Mouse (Mus musculus): ENCODE data around the gene Psme2.
A peak's percentile ranks its signal among the peaks of the same experiment; 100 is the strongest.

Gene Psme2

GRCm38 (mm10) chr14:55567496-55567895, 23.4 kb downstream of the Psme2 start:
- no peak for DNase-seq (ENCODE audit: low spot score in 2 of 2)

DNA sequence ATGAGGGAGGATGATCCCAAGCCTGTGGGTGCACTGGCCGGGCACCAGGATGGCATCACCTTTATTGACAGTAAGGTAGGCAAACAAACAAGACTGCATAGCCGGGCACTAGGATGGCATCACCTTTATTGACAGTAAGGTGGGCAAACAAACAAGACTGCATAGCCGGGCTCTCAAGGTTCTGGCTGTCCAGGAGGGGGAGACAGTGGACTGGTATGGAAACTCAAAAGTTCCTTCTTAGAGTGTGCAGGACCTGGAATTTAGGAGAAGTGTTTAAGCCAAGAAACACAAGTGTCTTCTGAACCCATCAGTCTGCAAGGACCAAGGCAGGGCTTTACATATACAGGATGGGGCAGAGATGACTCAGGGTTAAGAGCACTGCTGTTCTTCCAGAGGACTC, 25.2 kb downstream of the Psme2 start:
- no peak for DNase-seq (ENCODE audit: low spot score in 2 of 2)

- no peak for DNase-seq (ENCODE audit: low spot score in 2 of 2)
Measured at GRCm38 (mm10) chr14:55563249-55563648, 27.7 kb downstream of the Psme2 start.

GRCm38 (mm10) chr14:55561860-55562259, 29.1 kb downstream of the Psme2 start:
- DNase-seq (ENCODE audit: low spot score in 2 of 2): no peak

- DNase-seq (ENCODE audit: low spot score in 2 of 2): peak; percentile 95 to 97
Measured at GRCm38 (mm10) chr14:55560202-55561073, 30.5 kb downstream of the Psme2 start, which contains the start of gene A730061H03Rik. Gene A730061H03Rik (minus strand): TSS chr14:55560406.

- DNase-seq (ENCODE audit: low spot score in 2 of 2): peak; percentile 82 to 83
Measured at GRCm38 (mm10) chr14:55559799-55560201, 31.1 kb downstream of the Psme2 start, which contains the start of gene Dcaf11. Gene Dcaf11 (plus strand): TSS chr14:55560006.

GRCm38 (mm10) chr14:55558740-55559448, 32.0 kb downstream of the Psme2 start:
- DNase-seq (ENCODE audit: low spot score in 2 of 2): no peak

DNA sequence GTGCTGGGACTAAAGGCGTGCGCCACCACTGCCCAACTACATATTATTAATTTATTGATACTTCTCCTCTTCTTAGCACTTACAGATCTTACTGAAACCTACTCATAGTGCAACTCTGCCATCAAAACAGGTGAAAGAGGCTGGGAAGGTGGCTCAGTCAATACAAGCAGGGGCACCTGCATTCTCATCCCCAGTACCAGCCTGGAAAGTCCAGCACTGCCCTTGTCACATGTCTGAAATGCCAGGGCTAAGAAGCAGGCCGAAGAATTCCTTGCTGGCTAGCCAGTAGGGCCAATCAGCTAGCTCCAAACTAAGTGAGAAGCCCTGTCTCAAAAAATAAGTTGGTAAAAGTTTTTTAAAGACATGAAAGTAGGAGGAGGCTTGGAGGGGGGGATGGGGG, 33.3 kb downstream of the Psme2 start:
- no peak for DNase-seq (ENCODE audit: low spot score in 2 of 2)

DNA sequence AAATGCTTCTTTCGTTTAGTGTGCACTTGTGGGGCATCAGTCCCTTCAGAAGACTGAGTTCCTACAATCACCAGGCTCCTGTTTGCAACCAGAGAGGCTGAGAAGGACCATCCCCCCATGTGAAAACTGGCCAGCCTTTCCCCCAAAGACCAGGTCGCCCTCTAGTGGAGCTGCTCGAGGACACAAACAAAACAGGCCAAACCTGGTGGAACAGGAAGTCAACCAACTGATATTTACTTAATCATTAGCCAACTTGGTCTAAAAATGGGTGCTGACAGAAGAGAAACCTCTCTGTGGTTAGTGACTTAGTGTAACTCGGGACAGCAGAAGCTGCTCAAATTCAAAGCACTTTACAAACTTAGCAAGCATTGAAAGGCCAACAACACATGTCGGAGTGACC, 33.9 kb downstream of the Psme2 start:
- peak; percentile 76 to 81 for DNase-seq (ENCODE audit: low spot score in 2 of 2)

DNA sequence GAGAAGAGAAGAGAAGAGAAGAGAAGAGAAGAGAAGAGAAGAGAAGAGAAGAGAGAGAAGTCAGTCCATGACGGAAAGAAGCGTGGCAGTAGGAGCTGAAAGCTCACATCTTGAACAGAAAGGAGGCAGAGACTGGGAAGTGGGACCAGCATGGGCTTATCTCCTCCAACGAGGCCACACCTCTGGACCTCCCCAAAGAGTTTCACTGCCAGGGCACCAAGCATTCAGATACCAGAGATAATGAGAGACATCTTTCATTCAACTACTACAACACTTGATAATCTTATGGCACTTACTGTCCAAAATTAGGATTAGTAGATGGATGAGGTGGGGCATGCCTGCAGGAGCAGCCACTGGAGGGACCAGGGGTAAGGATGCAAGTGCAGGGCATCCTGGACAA, 35.1 kb downstream of the Psme2 start:
- no peak for DNase-seq (ENCODE audit: low spot score in 2 of 2)

- DNase-seq (ENCODE audit: low spot score in 2 of 2): peak in 1 of 2 experiments; percentile 37
Measured at GRCm38 (mm10) chr14:55554635-55555034, 36.3 kb downstream of the Psme2 start.

GRCm38 (mm10) chr14:55551794-55552193, 39.1 kb downstream of the Psme2 start:
- DNase-seq (ENCODE audit: low spot score in 2 of 2): no peak

DNA sequence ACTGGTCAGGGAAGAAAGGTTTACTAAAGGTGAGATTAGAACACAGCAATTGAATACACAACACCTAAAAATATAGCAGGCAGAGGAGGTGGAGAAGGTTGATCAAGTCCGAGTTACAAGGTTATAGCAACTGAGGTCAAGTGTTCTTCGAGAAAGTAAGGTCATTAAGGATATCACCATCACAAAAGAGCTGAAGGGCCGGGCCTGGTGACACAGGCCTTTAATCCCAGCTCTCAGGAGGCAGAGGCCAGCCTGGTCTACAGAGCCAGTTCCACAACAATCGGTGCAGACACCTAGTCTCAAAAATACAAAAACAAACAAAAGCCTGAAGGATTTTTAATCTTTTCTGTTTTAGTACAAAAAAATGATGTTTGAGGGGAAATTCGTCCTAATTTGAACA, 39.6 kb downstream of the Psme2 start:
- DNase-seq (ENCODE audit: low spot score in 2 of 2): no peak

- DNase-seq (ENCODE audit: low spot score in 2 of 2): no peak
Measured at GRCm38 (mm10) chr14:55550191-55550590, 40.7 kb downstream of the Psme2 start.

GRCm38 (mm10) chr14:55544334-55544733, 46.6 kb downstream of the Psme2 start:
- no peak for DNase-seq (ENCODE audit: low spot score in 2 of 2)

- no peak for DNase-seq (ENCODE audit: low spot score in 2 of 2)
Measured at GRCm38 (mm10) chr14:55542268-55542667, 48.6 kb downstream of the Psme2 start.

DNA sequence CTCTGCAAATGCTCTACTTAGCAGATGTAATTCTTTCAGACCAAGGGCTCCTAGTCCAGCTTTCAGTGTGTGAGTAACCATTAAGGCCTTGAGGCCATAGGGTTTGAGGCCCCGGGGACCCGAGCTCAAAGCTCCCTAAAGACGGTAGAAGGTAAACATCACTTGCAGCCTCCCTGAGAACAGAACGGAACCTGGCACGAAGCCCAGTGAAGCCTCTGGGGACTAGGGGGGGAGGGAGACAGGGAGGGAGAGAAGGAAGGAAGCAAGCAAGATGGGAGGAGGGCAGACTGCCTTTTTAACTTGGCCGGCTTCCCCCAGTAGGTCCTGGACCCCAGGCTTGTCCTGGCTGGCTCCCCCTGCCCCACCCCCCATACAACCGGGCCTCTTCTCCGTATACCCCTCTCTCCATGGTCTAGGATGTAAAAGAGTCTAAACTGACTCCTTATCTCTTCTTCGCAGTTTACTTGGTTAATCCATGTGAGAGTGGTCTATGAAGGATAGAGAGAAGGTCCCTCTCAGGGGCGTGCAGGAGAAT, 50.1 kb downstream of the Psme2 start:
- DNase-seq (ENCODE audit: low spot score in 2 of 2): peak; percentile 49 to 74

GRCm38 (mm10) chr14:55540067-55540786, 50.7 kb downstream of the Psme2 start, which contains the start of gene Pck2:
Gene Pck2 (plus strand): TSS chr14:55540266.
- DNase-seq (ENCODE audit: low spot score in 2 of 2): peak; percentile 77 to 88
